Mouse (Mus musculus) heart, embryonic 11.5 days (tissue): ENCODE measurements around the gene Fam126a. TPM values are rescaled to one million over a fixed set of nuclear protein-coding genes. Genes with fewer than 3 reads are reported as not detected.

Source experiments
- ATAC-seq: fragments of 200-750 bp; cut with Nextera tagmentation; replicated peaks from 2 replicates; pipeline ENCODE4 v1.8.0; 2017; ENCODE audit warnings: moderate library complexity; ENCODE audit not compliant: insufficient number of reproducible peaks, low FRiP score, low TSS enrichment
- H3K27ac ChIP-seq: fragments of 300-500 bp; sonication (generic); 2 replicates; pipeline ENCODE4 v1.5.1; 2014; ENCODE audit warnings: mild to moderate bottlenecking, low read depth, low read length
- H3K27me3 ChIP-seq: fragments of 300-500 bp; sonication (generic); 2 replicates; pipeline ENCODE4 v1.6.1; 2014; ENCODE audit warnings: mild to moderate bottlenecking, low read length, mixed read lengths; ENCODE audit not compliant: control insufficient read depth, insufficient read depth
- H3K36me3 ChIP-seq: fragments of 300-500 bp; sonication (generic); 2 replicates; pipeline ENCODE4 v1.6.1; 2014; ENCODE audit warnings: mild to moderate bottlenecking, low read length, moderate library complexity, mixed read lengths; ENCODE audit not compliant: control insufficient read depth, insufficient read depth
- H3K4me1 ChIP-seq: fragments of 300-500 bp; sonication (generic); 2 replicates; pipeline ENCODE4 v1.6.1; 2014; ENCODE audit warnings: low read length; ENCODE audit not compliant: control insufficient read depth, insufficient read depth
- H3K4me2 ChIP-seq: fragments of 300-500 bp; sonication (generic); 2 replicates; pipeline ENCODE4 v1.6.1; 2014; ENCODE audit warnings: mild to moderate bottlenecking, moderate library complexity
- H3K4me3 ChIP-seq: fragments of 300-500 bp; sonication (generic); 2 replicates; pipeline ENCODE4 v1.5.1; 2014; ENCODE audit warnings: low read depth, low read length
- H3K9ac ChIP-seq: fragments of 300-500 bp; sonication (generic); 2 replicates; pipeline ENCODE4 v1.6.1; 2014; ENCODE audit warnings: mild to moderate bottlenecking, low read depth, low read length, moderate library complexity
- H3K9me3 ChIP-seq: fragments of 300-500 bp; sonication (generic); replicated peaks from 2 replicates; pipeline ENCODE4 v1.6.1; 2016; ENCODE audit warnings: low read length; ENCODE audit not compliant: control insufficient read depth
- WGBS: fragments of 180-500 bp; shearing (Covaris S2); extraction: QIAGEN DNeasy Blood & Tissue Kit; methylation state at CpG from one replicate; pipeline ENCODE4 v1.1.7; 2014; ENCODE audit not compliant: insufficient replicate concordance; 5-methylcytosine and 5-hydroxymethylcytosine counted together
- polyA plus RNA-seq: library from polyadenylated mRNA; unstranded; fragments of >200 nt; fragmentation: Nextera tagmentation; extraction: Ambion mirVana; gene quantifications from 2 replicates; pipeline ENCODE4 v1.2.1, GENCODE M21; 2014

The Fam126a gene
- polyA plus RNA-seq, 1 experiment from 2014 or later: 32.7 TPM

- no peak for ATAC-seq
- H3K4me3 ChIP-seq: no peak overlapping the region
- H3K9me3 ChIP-seq: no peaks in the 10 kb centered on the region; the same call in 1 of the 2 replicates
- no peaks in the 10 kb centered on the region for H3K36me3 ChIP-seq
- WGBS: 64% methylated on average over 3 of the region's 3 CpGs
- H3K27ac ChIP-seq: no peak overlapping the region
- no peak overlapping the region for H3K9ac ChIP-seq
- no peak overlapping the region for H3K4me2 ChIP-seq
- H3K4me1 ChIP-seq: no peaks in the 10 kb centered on the region
- H3K27me3 ChIP-seq: no peaks in the 10 kb centered on the region
Measured at GRCm38 (mm10) chr5:24060949-24061348, 30.5 kb upstream of the Fam126a start.

- 61% methylated on average over 3 of the region's 3 CpGs for WGBS
Measured at GRCm38 (mm10) chr5:24057592-24057991, 27.1 kb upstream of the Fam126a start.

DNA sequence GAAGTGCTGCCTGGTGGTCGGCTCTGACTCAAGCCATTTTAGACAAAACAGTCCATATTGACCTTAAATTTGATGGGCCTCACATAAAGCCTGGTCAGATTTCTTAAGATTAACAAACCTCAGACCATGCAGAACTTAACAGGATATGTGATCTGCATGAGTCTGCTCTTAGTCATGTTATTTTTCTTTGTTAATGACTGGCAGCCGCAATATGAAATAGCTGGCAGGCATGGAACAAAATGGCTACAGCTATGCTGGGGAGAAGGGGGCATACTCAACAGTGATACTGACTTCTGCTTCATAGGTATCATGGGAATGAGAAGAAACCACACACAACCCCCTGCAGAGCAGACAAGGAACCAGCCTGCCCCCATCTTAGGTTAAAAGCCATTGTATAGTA is 26.4 kb upstream of the Fam126a start:
- no peak overlapping the region for H3K4me2 ChIP-seq
- H3K9me3 ChIP-seq: peaks cover 6% of the 10 kb centered on the region; the same call in 1 of the 2 replicates
- no peak overlapping the region for H3K4me3 ChIP-seq
- 87% methylated on average over 2 of the region's 2 CpGs for WGBS
- no peak overlapping the region for H3K9ac ChIP-seq
- no peak overlapping the region for H3K27ac ChIP-seq
- H3K36me3 ChIP-seq: no peaks in the 10 kb centered on the region
- ATAC-seq: no peak
- H3K4me1 ChIP-seq: peaks cover 8% of the 10 kb centered on the region
- no peaks in the 10 kb centered on the region for H3K27me3 ChIP-seq

More at GRCm38 (mm10) chr5:24057592-24057991, 27.1 kb upstream of the Fam126a start:
- no peak for ATAC-seq
- Histone ChIP-seq H3K36me3 (no peaks in the 10 kb centered on the region), H3K9me3 (peaks cover 6% of the 10 kb centered on the region; the same call in 1 of the 2 replicates), H3K4me2 (no peak overlapping the region), H3K27ac (no peak overlapping the region), H3K9ac (no peak overlapping the region), H3K27me3 (no peaks in the 10 kb centered on the region), H3K4me3 (no peak overlapping the region), H3K4me1 (peaks cover 8% of the 10 kb centered on the region)

DNA sequence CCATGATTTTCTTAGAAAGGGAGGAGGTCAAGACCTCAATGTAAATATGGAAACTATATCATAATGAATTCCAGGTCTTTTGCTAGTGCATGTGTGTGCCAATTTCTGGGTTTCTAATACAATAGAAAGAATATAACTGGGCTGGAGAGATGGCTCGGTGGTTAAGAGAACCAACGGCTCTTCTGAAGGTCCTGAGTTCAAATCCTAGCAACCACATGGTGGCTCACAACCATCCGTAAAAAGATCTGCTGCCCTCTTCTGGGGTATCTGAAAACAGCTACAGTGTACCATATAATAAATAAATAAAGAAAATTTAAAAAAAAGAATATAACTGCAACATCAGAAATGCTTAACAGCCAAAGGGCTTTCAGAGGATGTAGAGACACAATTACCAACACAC is 23.9 kb upstream of the Fam126a start:
- 87% methylated on average over 3 of the region's 3 CpGs for WGBS
- Histone ChIP-seq H3K4me1 (peaks cover 8% of the 10 kb centered on the region), H3K27ac (no peak overlapping the region), H3K27me3 (no peaks in the 10 kb centered on the region), H3K4me2 (no peak overlapping the region), H3K9me3 (peaks cover 6% of the 10 kb centered on the region; the same call in 1 of the 2 replicates), H3K9ac (no peak overlapping the region), H3K4me3 (no peak overlapping the region), H3K36me3 (no peaks in the 10 kb centered on the region)
- ATAC-seq: no peak

DNA sequence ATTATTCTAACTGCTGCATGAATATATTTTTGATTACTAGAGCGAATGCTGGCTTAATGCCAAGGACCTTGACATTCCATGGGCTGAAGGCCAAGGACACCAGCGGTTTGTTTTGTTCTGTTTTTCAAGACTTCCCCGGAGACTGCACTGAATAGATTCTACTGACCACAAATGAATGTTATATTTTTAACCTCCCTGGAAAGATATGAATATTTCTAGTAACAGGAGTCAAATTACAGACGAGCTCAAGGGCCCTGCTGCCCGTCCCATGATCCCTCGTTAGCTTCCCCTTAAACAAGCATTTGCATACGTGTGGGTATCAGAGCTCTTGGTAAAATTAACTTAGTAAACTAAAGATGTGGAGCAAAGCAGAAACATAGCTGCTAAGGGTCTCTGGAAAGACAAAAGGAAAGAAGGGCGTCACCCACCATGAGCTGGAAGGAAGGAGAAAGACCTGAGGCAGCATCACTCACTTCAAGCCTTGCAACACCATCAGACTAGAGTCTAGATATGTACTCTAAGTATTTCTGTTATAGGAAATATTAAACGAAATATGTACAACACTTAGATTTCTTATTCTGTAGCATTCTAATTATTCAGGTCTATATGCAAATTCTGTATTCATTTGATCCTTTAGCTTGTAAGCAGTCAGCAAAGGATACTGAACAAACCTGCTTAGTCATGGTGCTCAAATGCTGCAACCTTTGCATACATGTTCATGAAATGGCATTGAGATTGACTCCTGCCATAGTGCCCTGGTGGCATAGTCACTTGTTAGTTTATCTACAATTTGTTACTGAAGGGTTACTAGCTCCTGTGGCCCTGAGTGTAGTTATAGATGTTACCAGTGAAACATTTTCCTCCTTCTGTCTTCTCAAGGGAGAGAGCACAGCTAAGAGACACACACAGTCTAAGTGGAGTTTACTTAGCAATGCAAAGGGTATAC is 23.0 kb upstream of the Fam126a start:
- WGBS: 44% methylated on average over 9 of the region's 9 CpGs
- no peaks in the 10 kb centered on the region for H3K36me3 ChIP-seq
- H3K9ac ChIP-seq: no peak overlapping the region
- peak overlapping the region; percentile 39; the same call in 1 of the 2 replicates for H3K4me2 ChIP-seq
- H3K4me1 ChIP-seq: peaks cover 8% of the 10 kb centered on the region
- H3K9me3 ChIP-seq: peaks cover 6% of the 10 kb centered on the region; the same call in 1 of the 2 replicates
- no peak overlapping the region for H3K4me3 ChIP-seq
- no peaks in the 10 kb centered on the region for H3K27me3 ChIP-seq
- H3K27ac ChIP-seq: peak overlapping the region; percentile 70
- ATAC-seq: no peak

DNA sequence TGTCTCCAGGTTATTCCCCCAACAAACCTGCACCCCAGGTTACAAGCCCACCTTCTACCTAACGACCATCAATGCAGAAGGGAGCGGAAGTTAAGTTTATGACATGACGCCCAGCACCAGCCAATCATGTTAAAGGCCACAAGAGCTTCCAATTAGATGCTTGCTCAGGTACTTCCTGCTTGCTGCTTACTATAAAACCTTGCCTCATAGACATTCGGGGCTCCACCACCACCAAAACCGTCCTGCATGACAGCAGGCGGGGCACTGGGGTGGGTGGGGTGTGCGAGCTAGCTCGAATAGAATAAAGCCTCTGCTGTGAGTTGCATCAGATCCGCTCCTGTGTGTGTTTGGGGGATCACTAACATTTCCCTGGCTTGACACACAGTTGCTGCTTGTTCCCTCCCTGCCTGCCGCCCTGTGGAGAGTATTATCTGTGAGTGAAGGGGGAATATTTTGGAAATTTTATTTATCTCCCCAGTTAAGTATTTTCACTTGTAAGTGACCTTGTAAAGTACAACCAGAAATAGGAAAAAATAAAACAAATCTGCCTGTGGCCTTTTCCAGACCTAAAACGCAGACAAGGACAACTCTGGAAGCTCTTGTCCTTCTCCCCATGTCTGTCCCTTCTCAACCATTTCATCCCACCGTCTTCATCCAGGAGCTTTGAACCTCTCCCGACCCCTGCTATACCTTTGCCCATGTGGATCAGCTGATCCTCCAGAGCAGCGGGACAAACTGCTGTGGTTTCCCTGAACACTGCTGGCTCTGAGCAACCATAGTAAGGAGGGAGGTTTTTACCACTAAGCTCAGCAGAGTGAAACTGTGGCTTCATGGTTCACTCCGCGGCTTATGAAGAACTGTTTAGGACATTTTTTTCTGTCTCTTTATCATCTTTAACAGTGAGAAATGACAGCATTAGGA is 21.5 kb upstream of the Fam126a start:
- Histone ChIP-seq H3K36me3 (no peaks in the 10 kb centered on the region), H3K9ac (no peak overlapping the region), H3K27ac (peak overlapping the region; percentile 31; the same call in 1 of the 2 replicates), H3K4me1 (peaks cover 15% of the 10 kb centered on the region), H3K4me3 (no peak overlapping the region), H3K27me3 (no peaks in the 10 kb centered on the region), H3K4me2 (no peak overlapping the region), H3K9me3 (peaks cover 6% of the 10 kb centered on the region; the same call in 1 of the 2 replicates)
- 63% methylated on average over 16 of the region's 16 CpGs for WGBS
- ATAC-seq: no peak

DNA sequence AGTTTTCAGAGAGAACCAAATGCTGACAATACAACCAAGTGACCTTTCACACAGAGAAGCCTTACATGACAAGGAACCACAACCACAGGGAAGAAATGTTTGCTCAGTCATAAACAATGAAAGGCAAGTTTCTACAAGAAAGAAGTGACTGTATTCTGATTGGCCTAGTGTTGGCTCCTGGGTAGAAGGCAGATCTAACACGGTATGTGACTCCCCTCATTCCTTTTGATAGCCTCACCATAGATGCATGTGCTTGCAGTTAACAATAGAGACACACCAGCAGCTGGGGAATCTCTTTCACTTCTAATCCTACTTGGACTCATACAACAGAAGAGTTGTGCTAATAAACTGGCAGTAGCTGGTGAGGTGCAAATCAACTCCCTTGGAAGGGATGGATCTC is 17.3 kb upstream of the Fam126a start:
- no peak overlapping the region for H3K4me2 ChIP-seq
- no peak for ATAC-seq
- peak overlapping the region; percentile 29; the same call in 1 of the 2 replicates for H3K27ac ChIP-seq
- H3K27me3 ChIP-seq: no peaks in the 10 kb centered on the region
- H3K36me3 ChIP-seq: no peaks in the 10 kb centered on the region
- WGBS: 37% methylated on average over 1 of the region's 1 CpGs
- peaks cover 6% of the 10 kb centered on the region for H3K4me1 ChIP-seq
- no peaks in the 10 kb centered on the region for H3K9me3 ChIP-seq
- no peak overlapping the region for H3K4me3 ChIP-seq
- H3K9ac ChIP-seq: no peak overlapping the region

DNA sequence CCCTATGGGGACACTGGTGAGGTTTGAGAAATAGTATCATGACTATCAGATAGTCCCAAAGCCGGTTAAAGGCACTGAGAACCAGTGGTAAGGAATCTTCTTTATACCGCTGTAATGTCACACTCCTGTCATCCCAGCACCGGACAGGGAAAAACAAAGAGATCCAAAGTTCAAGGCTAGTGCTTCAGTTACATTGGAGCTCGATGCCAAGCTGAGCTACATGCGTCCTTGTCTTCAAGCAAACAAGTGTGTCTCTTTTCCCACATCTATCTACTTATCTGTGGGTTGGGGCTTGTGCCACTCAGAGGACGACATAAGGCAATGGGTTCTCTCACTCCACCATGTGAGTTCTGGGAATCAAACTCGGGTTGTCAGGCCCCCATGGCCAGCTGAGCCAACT is 16.5 kb upstream of the Fam126a start:
- H3K27ac ChIP-seq: no peak overlapping the region
- WGBS: 77% methylated on average over 7 of the region's 7 CpGs

More for the DNA sequence above, 16.5 kb upstream of the Fam126a start:
- Histone ChIP-seq H3K4me3 (no peak overlapping the region), H3K4me2 (no peak overlapping the region), H3K9me3 (no peaks in the 10 kb centered on the region), H3K27me3 (no peaks in the 10 kb centered on the region), H3K4me1 (peaks cover 6% of the 10 kb centered on the region), H3K36me3 (no peaks in the 10 kb centered on the region), H3K9ac (no peak overlapping the region)
- no peak for ATAC-seq
